Mouse (Mus musculus) hindbrain, embryonic 11.5 days (tissue): ENCODE results near the gene Tet3. TPM values are rescaled to one million over a fixed set of nuclear protein-coding genes. Genes with fewer than 3 reads are reported as not detected.
A peak's percentile ranks its signal among the peaks of the same experiment; 100 is the strongest.

Experiments used
- ATAC-seq: fragments of 200-750 bp; cut with Nextera tagmentation; 2 replicates; pipeline ENCODE4 v1.8.0; 2017; ENCODE audit warnings: mild to moderate bottlenecking, moderate TSS enrichment, moderate library complexity; ENCODE audit not compliant: low FRiP score
- DNase-seq: peaks from one replicate; pipeline ENCODE4 v3.0.0-alpha.2; 2015; ENCODE audit warnings: low spot score
- H3K27ac ChIP-seq: fragments of 300-500 bp; sonication (generic); 2 replicates; pipeline ENCODE4 v1.5.1; 2014; ENCODE audit warnings: mild to moderate bottlenecking, low read depth, low read length
- H3K27me3 ChIP-seq: fragments of 300-500 bp; sonication (generic); 2 replicates; pipeline ENCODE4 v1.6.1; 2014; ENCODE audit warnings: mild to moderate bottlenecking, low read length, moderate library complexity, mixed read lengths; ENCODE audit not compliant: control insufficient read depth, insufficient read depth
- H3K36me3 ChIP-seq: fragments of 300-500 bp; sonication (generic); 2 replicates; pipeline ENCODE4 v1.6.1; 2014; ENCODE audit warnings: mild to moderate bottlenecking, low read length, moderate library complexity, mixed read lengths; ENCODE audit not compliant: control insufficient read depth, insufficient read depth
- H3K4me1 ChIP-seq: fragments of 300-500 bp; sonication (generic); replicated peaks from 2 replicates; pipeline ENCODE4 v1.6.1; 2014; ENCODE audit warnings: low read length, mixed read lengths; ENCODE audit not compliant: control insufficient read depth, insufficient read depth
- H3K4me2 ChIP-seq: fragments of 300-500 bp; sonication (generic); replicated peaks from 2 replicates; pipeline ENCODE4 v1.6.1; 2014; ENCODE audit warnings: mild to moderate bottlenecking, low read depth, low read length
- H3K4me3 ChIP-seq: fragments of 300-500 bp; sonication (generic); 2 replicates; pipeline ENCODE4 v1.5.1; 2014; ENCODE audit warnings: low read depth, low read length
- H3K9ac ChIP-seq: fragments of 300-500 bp; sonication (generic); 2 replicates; pipeline ENCODE4 v1.6.1; 2014; ENCODE audit warnings: low read depth, low read length
- H3K9me3 ChIP-seq: fragments of 300-500 bp; sonication (generic); 2 replicates; pipeline ENCODE4 v1.6.1; 2016; ENCODE audit warnings: low read length; ENCODE audit not compliant: control insufficient read depth
- WGBS: fragments of 180-500 bp; shearing (Covaris S2); extraction: QIAGEN DNeasy Blood & Tissue Kit; methylation state at CpG from one replicate; pipeline ENCODE4 v1.1.7; 2014; 5-methylcytosine and 5-hydroxymethylcytosine counted together
- polyA plus RNA-seq: library from polyadenylated mRNA; unstranded; fragments of >200 nt; fragmentation: Nextera tagmentation; extraction: Ambion mirVana; gene quantifications from 2 replicates; pipeline ENCODE4 v1.2.1, GENCODE M21; 2014

Gene Tet3
- polyA plus RNA-seq, 1 experiment from 2014 or later, result 55.6 TPM

DNA sequence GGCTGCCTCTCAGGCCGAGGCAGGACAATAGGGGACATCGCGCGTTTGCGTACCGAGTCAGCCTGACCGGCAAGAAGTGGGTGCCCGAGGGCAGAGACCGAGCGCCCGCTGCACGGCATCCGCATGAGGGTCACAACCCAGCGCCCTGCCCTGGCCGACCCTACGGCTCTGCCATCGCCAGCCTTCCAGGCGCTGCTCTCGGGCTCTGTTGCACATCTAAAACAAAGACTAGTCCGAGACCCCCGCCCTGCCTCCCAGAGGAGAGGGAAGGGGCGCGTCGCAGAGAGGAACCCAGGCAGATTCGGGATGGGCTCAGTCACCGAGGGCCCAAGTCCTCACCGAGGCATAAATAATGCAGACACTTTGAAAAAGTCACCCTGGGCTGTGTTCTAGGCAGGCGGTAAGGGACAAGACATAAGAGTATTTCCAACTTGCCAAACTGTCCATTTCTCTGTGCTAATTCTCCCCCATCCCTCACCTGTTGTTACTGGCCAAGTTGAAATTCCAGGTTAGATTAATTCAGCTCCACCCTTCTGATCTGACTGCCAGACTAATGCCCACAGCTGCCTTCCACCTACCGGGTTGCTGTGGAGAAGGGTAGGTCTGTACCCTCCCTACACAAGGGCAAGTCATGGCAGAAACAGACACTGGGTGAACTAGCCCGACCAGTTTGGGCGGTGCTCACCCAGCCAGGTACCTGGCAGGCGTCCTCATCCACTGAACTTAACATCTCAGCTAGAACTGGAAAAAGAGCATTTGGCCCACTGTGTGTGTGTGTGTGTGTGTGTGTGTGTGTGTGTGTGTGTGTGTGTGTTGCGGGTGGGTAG is 1.7 kb downstream of the Tet3 start:
- peaks cover 18% of the 10 kb centered on the region for H3K4me1 ChIP-seq
- ATAC-seq (no peak), DNase-seq (no peak)
- 3% methylated on average over 33 of the region's 33 CpGs for WGBS
- H3K4me3 ChIP-seq, result peak overlapping the region; percentile 83
- peak overlapping the region; percentile 97 for H3K9ac ChIP-seq
- H3K4me2 ChIP-seq, result peak overlapping the region; percentile 95
- H3K27me3 ChIP-seq, result no peaks in the 10 kb centered on the region
- H3K36me3 ChIP-seq, result no peaks in the 10 kb centered on the region
- no peaks in the 10 kb centered on the region for H3K9me3 ChIP-seq
- H3K27ac ChIP-seq, result peak overlapping the region; percentile 97

- H3K27ac ChIP-seq, result peak overlapping the region; percentile 97
- peak; percentile 76 for ATAC-seq
- H3K27me3 ChIP-seq, result no peaks in the 10 kb centered on the region
- H3K36me3 ChIP-seq, result no peaks in the 10 kb centered on the region
- under 1% methylated on average over 53 of the region's 105 CpGs for WGBS
- peaks cover 20% of the 10 kb centered on the region for H3K4me1 ChIP-seq
- H3K4me3 ChIP-seq, result peak overlapping the region; percentile 83
- H3K9ac ChIP-seq, result peak overlapping the region; percentile 97
- DNase-seq, result peak; percentile 85
- H3K4me2 ChIP-seq, result peak overlapping the region; percentile 95
- H3K9me3 ChIP-seq, result no peaks in the 10 kb centered on the region
Observed at GRCm38 (mm10) chr6:83456131-83456983, 2.5 kb downstream of the Tet3 start.

DNA sequence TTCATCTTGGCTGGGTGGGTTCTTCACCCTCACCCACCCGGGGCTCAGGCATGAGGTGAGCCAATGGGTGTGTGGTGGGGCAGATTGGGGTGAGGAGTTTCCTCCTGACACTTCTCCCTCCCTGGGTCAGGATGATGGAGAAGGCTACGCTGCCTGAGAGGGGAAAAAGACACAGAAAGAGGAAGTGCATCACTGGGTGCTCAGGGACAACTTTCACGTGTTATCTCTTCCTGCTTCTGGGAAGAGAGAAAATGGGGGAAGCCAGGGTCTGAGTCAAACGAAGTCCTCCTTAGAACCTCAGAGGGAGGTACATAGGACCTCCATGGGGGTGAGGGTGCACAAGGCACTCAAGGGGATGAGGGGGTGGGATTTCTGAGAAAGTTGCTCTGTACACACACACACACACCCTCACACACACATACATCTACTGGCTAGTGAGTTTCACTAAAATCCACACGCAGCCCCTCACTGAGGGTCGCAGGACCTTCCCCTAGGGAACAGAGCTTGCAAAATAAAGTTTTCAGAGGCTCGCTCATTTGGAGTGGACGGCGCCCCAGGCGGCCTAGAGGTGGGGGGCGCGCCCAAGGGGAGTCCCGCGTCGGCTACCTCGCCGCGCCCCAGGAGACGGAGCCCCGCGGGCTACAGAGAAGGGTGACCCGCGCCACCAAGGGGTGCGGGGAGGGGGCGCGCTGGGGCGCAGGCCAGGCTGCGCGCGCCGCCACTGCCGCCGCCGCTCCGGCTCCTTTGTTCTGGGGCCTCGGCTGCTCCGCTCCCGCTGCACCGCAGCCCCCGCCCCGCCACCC is 3.4 kb downstream of the Tet3 start:
- Histone ChIP-seq H3K4me3 (peak overlapping the region; percentile 83), H3K4me1 (peaks cover 20% of the 10 kb centered on the region), H3K36me3 (no peaks in the 10 kb centered on the region), H3K9ac (peak overlapping the region; percentile 97), H3K27me3 (no peaks in the 10 kb centered on the region), H3K4me2 (peak overlapping the region; percentile 95), H3K27ac (peak overlapping the region; percentile 97), H3K9me3 (no peaks in the 10 kb centered on the region)
- ATAC-seq (peak; percentile 41), DNase-seq (peak; percentile 73)
- 2% methylated on average over 30 of the region's 41 CpGs for WGBS

- no peak for ATAC-seq
- Histone ChIP-seq H3K4me2 (peak overlapping the region; percentile 95), H3K9ac (peak overlapping the region; percentile 15), H3K27me3 (no peaks in the 10 kb centered on the region), H3K4me3 (peak overlapping the region; percentile 83), H3K4me1 (peaks cover 20% of the 10 kb centered on the region), H3K36me3 (no peaks in the 10 kb centered on the region), H3K27ac (peak overlapping the region; percentile 30; the same call in 1 of the 2 replicates), H3K9me3 (no peaks in the 10 kb centered on the region)
- DNase-seq, result no peak
- WGBS, result 38% methylated on average over 11 of the region's 11 CpGs
Observed at GRCm38 (mm10) chr6:83453706-83454105, 5.2 kb downstream of the Tet3 start.

DNA sequence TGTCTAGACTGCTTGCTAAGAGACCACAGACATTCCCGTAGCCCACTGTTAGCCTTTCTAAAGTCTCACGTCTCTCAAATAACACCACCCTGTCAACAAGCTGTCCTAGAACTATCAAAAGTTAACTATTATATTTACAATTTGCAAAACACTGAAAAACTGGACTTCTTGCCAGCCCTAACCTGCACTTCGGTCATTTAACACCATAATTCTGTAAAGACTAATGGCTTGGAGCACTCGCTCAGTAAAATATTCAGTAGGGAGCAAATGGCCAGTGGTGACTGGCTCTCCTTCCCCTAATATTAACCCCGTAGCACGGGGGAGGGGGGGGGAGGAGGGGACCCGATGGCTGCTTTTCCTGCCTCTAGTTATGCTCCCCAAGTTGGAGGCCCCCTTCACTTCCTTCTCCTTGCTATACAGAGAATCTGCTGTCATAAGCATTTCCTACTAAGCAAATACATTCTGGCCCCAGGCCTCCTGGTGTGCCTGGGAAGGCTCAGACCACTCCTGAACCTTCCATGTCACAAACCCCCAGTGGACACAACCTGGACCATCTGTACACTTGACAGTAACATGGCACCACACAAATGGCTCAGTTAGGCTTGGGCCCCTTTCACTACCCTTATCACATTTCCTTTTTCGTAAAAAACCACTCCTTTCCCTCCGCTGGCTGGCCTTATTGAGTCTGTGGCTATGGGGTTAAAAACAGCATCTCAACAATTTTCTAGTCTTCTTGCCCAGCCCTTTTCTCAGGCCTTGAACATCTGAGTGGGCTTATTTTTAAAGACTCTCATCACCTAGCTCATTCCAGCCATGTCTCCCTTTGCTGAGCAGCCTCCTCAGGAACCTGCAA is 8.2 kb downstream of the Tet3 start:
- DNase-seq (no peak), ATAC-seq (no peak)
- no peak overlapping the region for H3K4me2 ChIP-seq

DNA sequence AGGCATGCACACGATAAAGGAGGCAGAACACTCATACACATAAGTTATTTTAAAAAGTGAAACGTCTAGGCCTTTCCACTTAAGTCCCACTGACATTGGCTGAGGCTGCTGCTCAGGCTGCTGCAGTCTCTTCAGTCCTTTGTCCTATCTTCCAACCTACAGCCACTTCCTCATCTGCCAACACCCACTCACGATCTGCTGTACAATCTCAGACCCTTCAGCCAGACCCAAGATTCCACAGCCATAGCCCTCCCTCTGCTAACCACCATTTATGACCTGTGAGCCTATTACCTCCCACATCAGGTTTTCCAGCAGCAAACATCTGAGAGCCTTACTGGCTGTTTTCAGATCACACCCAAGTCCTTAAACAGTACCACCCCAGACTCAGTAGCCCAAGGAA is 9.4 kb downstream of the Tet3 start:
- no peaks in the 10 kb centered on the region for H3K9me3 ChIP-seq
- no peak for ATAC-seq
- H3K4me3 ChIP-seq, result no peak overlapping the region
- H3K4me1 ChIP-seq, result peaks cover 11% of the 10 kb centered on the region
- H3K36me3 ChIP-seq, result no peaks in the 10 kb centered on the region
- DNase-seq, result no peak
- no peak overlapping the region for H3K27ac ChIP-seq
- no peak overlapping the region for H3K4me2 ChIP-seq
- no peaks in the 10 kb centered on the region for H3K27me3 ChIP-seq
- H3K9ac ChIP-seq, result no peak overlapping the region
- 88% methylated on average over 3 of the region's 3 CpGs for WGBS

More for the DNA sequence above, 8.2 kb downstream of the Tet3 start:
- Histone ChIP-seq H3K36me3 (no peaks in the 10 kb centered on the region), H3K4me3 (no peak overlapping the region), H3K9ac (no peak overlapping the region), H3K27me3 (no peaks in the 10 kb centered on the region), H3K9me3 (no peaks in the 10 kb centered on the region), H3K4me1 (peaks cover 20% of the 10 kb centered on the region), H3K27ac (no peak overlapping the region)
- WGBS, result 72% methylated on average over 9 of the region's 9 CpGs

GRCm38 (mm10) chr6:83448911-83449310 is 10.0 kb downstream of the Tet3 start:
- no peaks in the 10 kb centered on the region for H3K36me3 ChIP-seq

More at GRCm38 (mm10) chr6:83448911-83449310, 10.0 kb downstream of the Tet3 start:
- Histone ChIP-seq H3K27ac (no peak overlapping the region), H3K27me3 (no peaks in the 10 kb centered on the region), H3K4me2 (no peak overlapping the region), H3K9me3 (no peaks in the 10 kb centered on the region), H3K4me1 (peaks cover 8% of the 10 kb centered on the region), H3K4me3 (no peak overlapping the region), H3K9ac (no peak overlapping the region)
- WGBS, result 97% methylated on average over 4 of the region's 4 CpGs
- ATAC-seq (no peak), DNase-seq (no peak)
